Mouse (Mus musculus) olfactory bulb, adult 2 months (tissue): ENCODE results near the gene Mecom.

Experiments used
- CTCF ChIP-seq: fragments of 200-500 bp; IDR thresholded peaks from 2 replicates; pipeline ENCODE4 v1.5.1; 2012; ENCODE audit warnings: low read depth, mild to moderate bottlenecking, low read length, moderate library complexity; ENCODE audit not compliant: insufficient read depth
- POLR2A ChIP-seq: fragments of 200-500 bp; IDR thresholded peaks from 2 replicates; pipeline ENCODE4 v1.6.1; 2012; ENCODE audit warnings: mild to moderate bottlenecking, low read depth, low read length, moderate library complexity; ENCODE audit not compliant: insufficient read depth

- TF ChIP-seq POLR2A (no peak), CTCF (no peak)
These were observed 91.9 kb downstream of the Mecom start for GRCm38 (mm10) chr3:30455902-30456301.
